Mouse (Mus musculus): Measurements from ENCODE around the gene Fbxw17. TPM values are rescaled to one million over a fixed set of nuclear protein-coding genes. Genes with fewer than 3 reads are reported as not detected.
"Not testable (repeated sequence)": the region's sequence is repeated elsewhere in the genome, so short reads cannot be mapped to it uniquely, and the experiment has no call there.

The Fbxw17 gene
- 29.0 and 29.7 TPM in 2 replicates for polyA plus RNA-seq (2014; fragmentation: Nextera tagmentation; extraction: Ambion mirVana)

GRCm38 (mm10) chr13:50417389-50418183, at the start of gene Fbxw17:
Gene Fbxw17, plus strand, starts transcription at chr13:50417864.
- Histone ChIP-seq H3K4me3 (ENCODE audit: low read depth, low read length) (peak within 1 kb of the TSS; percentile 78), H3K9ac (ENCODE audit: low read length) (peak within 1 kb of the TSS; percentile 89), H3K4me2 (ENCODE audit: low read length) (peak within 1 kb of the TSS; percentile 75), H3K27ac (ENCODE audit: low read depth, low read length) (no peak within 1 kb of the TSS), H3K9me3 (replicated peaks; ENCODE audit: control insufficient read depth, low read length) (no peaks in the 10 kb centered on the region), H3K27me3 (replicated peaks; ENCODE audit: control insufficient read depth, insufficient read depth, low read length) (no peaks in the 10 kb centered on the region), H3K36me3 (ENCODE audit: control insufficient read depth, insufficient read depth, low read length) (peaks cover 10% of the 10 kb centered on the region; the same call in 1 of the 2 replicates), H3K4me1 (ENCODE audit: control insufficient read depth, insufficient read depth, low read length) (peaks cover 2% of the 10 kb centered on the region; the same call in 1 of the 2 replicates)
- DNase-seq (ENCODE audit: low spot score) (peak; percentile 85), ATAC-seq (peak; percentile 99)
- 12% methylated on average over 34 of the region's 35 CpGs for WGBS

- 67% methylated on average over 5 of the region's 5 CpGs for WGBS
- not testable (repeated sequence) for DNase-seq (ENCODE audit: low spot score); H3K9ac ChIP-seq (ENCODE audit: low read length); H3K9me3 ChIP-seq (replicated peaks; ENCODE audit: control insufficient read depth, low read length); ATAC-seq; H3K27me3 ChIP-seq (replicated peaks; ENCODE audit: control insufficient read depth, insufficient read depth, low read length); H3K4me3 ChIP-seq (ENCODE audit: low read depth, low read length); H3K36me3 ChIP-seq (ENCODE audit: control insufficient read depth, insufficient read depth, low read length); H3K27ac ChIP-seq (ENCODE audit: low read depth, low read length); H3K4me2 ChIP-seq (ENCODE audit: low read length); H3K4me1 ChIP-seq (ENCODE audit: control insufficient read depth, insufficient read depth, low read length)
Measured at GRCm38 (mm10) chr13:50372934-50373705, 44.5 kb upstream of the Fbxw17 start.

GRCm38 (mm10) chr13:50389146-50389545, 28.5 kb upstream of the Fbxw17 start:
- not testable (repeated sequence) for H3K4me3 ChIP-seq (ENCODE audit: low read depth, low read length); H3K4me2 ChIP-seq (ENCODE audit: low read length); H3K9me3 ChIP-seq (replicated peaks; ENCODE audit: control insufficient read depth, low read length); DNase-seq (ENCODE audit: low spot score); H3K36me3 ChIP-seq (ENCODE audit: control insufficient read depth, insufficient read depth, low read length); H3K27me3 ChIP-seq (replicated peaks; ENCODE audit: control insufficient read depth, insufficient read depth, low read length); H3K4me1 ChIP-seq (ENCODE audit: control insufficient read depth, insufficient read depth, low read length); H3K9ac ChIP-seq (ENCODE audit: low read length); H3K27ac ChIP-seq (ENCODE audit: low read depth, low read length); ATAC-seq

- no peak overlapping the region for H3K27ac ChIP-seq (ENCODE audit: low read depth, low read length)
- peak; percentile 14 for DNase-seq (ENCODE audit: low spot score)
- 40% methylated on average over 3 of the region's 3 CpGs for WGBS
Measured at GRCm38 (mm10) chr13:50418421-50418820, 757 bp downstream of the Fbxw17 start.

GRCm38 (mm10) chr13:50423625-50424209, 6.1 kb downstream of the Fbxw17 start:
- Histone ChIP-seq H3K27ac (ENCODE audit: low read depth, low read length) (no peak overlapping the region), H3K4me3 (ENCODE audit: low read depth, low read length) (no peak overlapping the region), H3K4me1 (ENCODE audit: control insufficient read depth, insufficient read depth, low read length) (peaks cover 2% of the 10 kb centered on the region; the same call in 1 of the 2 replicates), H3K36me3 (ENCODE audit: control insufficient read depth, insufficient read depth, low read length) (peaks cover 68% of the 10 kb centered on the region), H3K9me3 (replicated peaks; ENCODE audit: control insufficient read depth, low read length) (no peaks in the 10 kb centered on the region), H3K9ac (ENCODE audit: low read length) (no peak overlapping the region), H3K4me2 (ENCODE audit: low read length) (no peak overlapping the region), H3K27me3 (replicated peaks; ENCODE audit: control insufficient read depth, insufficient read depth, low read length) (no peaks in the 10 kb centered on the region)
- ATAC-seq (no peak), DNase-seq (ENCODE audit: low spot score) (no peak)
- WGBS: 95% methylated on average over 8 of the region's 8 CpGs

More at GRCm38 (mm10) chr13:50418421-50418820, 757 bp downstream of the Fbxw17 start:
- H3K36me3 ChIP-seq (ENCODE audit: control insufficient read depth, insufficient read depth, low read length): peaks cover 17% of the 10 kb centered on the region
- peak overlapping the region; percentile 78 for H3K4me3 ChIP-seq (ENCODE audit: low read depth, low read length)
- H3K9me3 ChIP-seq (replicated peaks; ENCODE audit: control insufficient read depth, low read length): no peaks in the 10 kb centered on the region
- H3K4me2 ChIP-seq (ENCODE audit: low read length): peak overlapping the region; percentile 75
- H3K4me1 ChIP-seq (ENCODE audit: control insufficient read depth, insufficient read depth, low read length): peaks cover 2% of the 10 kb centered on the region; the same call in 1 of the 2 replicates
- no peaks in the 10 kb centered on the region for H3K27me3 ChIP-seq (replicated peaks; ENCODE audit: control insufficient read depth, insufficient read depth, low read length)
- ATAC-seq: no peak
- H3K9ac ChIP-seq (ENCODE audit: low read length): peak overlapping the region; percentile 89

- WGBS: 87% methylated on average over 2 of the region's 2 CpGs
Measured at GRCm38 (mm10) chr13:50424517-50424916, 6.9 kb downstream of the Fbxw17 start.

GRCm38 (mm10) chr13:50426686-50427085, 9.0 kb downstream of the Fbxw17 start:
- H3K36me3 ChIP-seq (ENCODE audit: control insufficient read depth, insufficient read depth, low read length): peaks cover 86% of the 10 kb centered on the region
- no peaks in the 10 kb centered on the region for H3K9me3 ChIP-seq (replicated peaks; ENCODE audit: control insufficient read depth, low read length)
- no peaks in the 10 kb centered on the region for H3K4me1 ChIP-seq (ENCODE audit: control insufficient read depth, insufficient read depth, low read length)
- H3K9ac ChIP-seq (ENCODE audit: low read length): no peak overlapping the region
- H3K27ac ChIP-seq (ENCODE audit: low read depth, low read length): no peak overlapping the region
- 96% methylated on average over 4 of the region's 4 CpGs for WGBS
- no peak overlapping the region for H3K4me3 ChIP-seq (ENCODE audit: low read depth, low read length)
- ATAC-seq (no peak), DNase-seq (ENCODE audit: low spot score) (no peak)
- H3K4me2 ChIP-seq (ENCODE audit: low read length): no peak overlapping the region
- no peaks in the 10 kb centered on the region for H3K27me3 ChIP-seq (replicated peaks; ENCODE audit: control insufficient read depth, insufficient read depth, low read length)

More at GRCm38 (mm10) chr13:50424517-50424916, 6.9 kb downstream of the Fbxw17 start:
- Histone ChIP-seq H3K27me3 (replicated peaks; ENCODE audit: control insufficient read depth, insufficient read depth, low read length) (no peaks in the 10 kb centered on the region), H3K4me2 (ENCODE audit: low read length) (no peak overlapping the region), H3K4me1 (ENCODE audit: control insufficient read depth, insufficient read depth, low read length) (no peaks in the 10 kb centered on the region), H3K27ac (ENCODE audit: low read depth, low read length) (no peak overlapping the region), H3K4me3 (ENCODE audit: low read depth, low read length) (no peak overlapping the region), H3K36me3 (ENCODE audit: control insufficient read depth, insufficient read depth, low read length) (peaks cover 76% of the 10 kb centered on the region), H3K9ac (ENCODE audit: low read length) (no peak overlapping the region), H3K9me3 (replicated peaks; ENCODE audit: control insufficient read depth, low read length) (no peaks in the 10 kb centered on the region)
- DNase-seq (ENCODE audit: low spot score): no peak
- no peak for ATAC-seq

GRCm38 (mm10) chr13:50443812-50444211, 26.1 kb downstream of the Fbxw17 start, which contains the start of gene Gm47429:
Gene Gm47429, minus strand, starts transcription at chr13:50443912.
- Histone ChIP-seq H3K4me2 (ENCODE audit: low read length) (no peak within 1 kb of the TSS), H3K27ac (ENCODE audit: low read depth, low read length) (no peak within 1 kb of the TSS), H3K36me3 (ENCODE audit: control insufficient read depth, insufficient read depth, low read length) (no peaks in the 10 kb centered on the region), H3K27me3 (replicated peaks; ENCODE audit: control insufficient read depth, insufficient read depth, low read length) (no peaks in the 10 kb centered on the region), H3K4me1 (ENCODE audit: control insufficient read depth, insufficient read depth, low read length) (no peaks in the 10 kb centered on the region), H3K4me3 (ENCODE audit: low read depth, low read length) (no peak within 1 kb of the TSS), H3K9ac (ENCODE audit: low read length) (no peak within 1 kb of the TSS), H3K9me3 (replicated peaks; ENCODE audit: control insufficient read depth, low read length) (no peaks in the 10 kb centered on the region)
- no peak for ATAC-seq
- no peak for DNase-seq (ENCODE audit: low spot score)
- 89% methylated on average over 2 of the region's 2 CpGs for WGBS

Data from forebrain, embryonic 14.5 days (tissue).